Mouse (Mus musculus) embryonic facial prominence, embryonic 15.5 days (tissue): Measurements from ENCODE around the gene Erc2. TPM values are rescaled to one million over a fixed set of nuclear protein-coding genes. Genes with fewer than 3 reads are reported as not detected.

Experiments
- ATAC-seq: fragments of 200-750 bp; cut with Nextera tagmentation; 2 replicates; pipeline ENCODE4 v1.8.0; 2017; ENCODE audit warnings: low read depth, moderate TSS enrichment; ENCODE audit not compliant: insufficient number of reproducible peaks, low FRiP score, low TSS enrichment
- H3K27ac ChIP-seq: fragments of 300-500 bp; sonication (generic); replicated peaks from 2 replicates; pipeline ENCODE4 v1.5.1; 2015; ENCODE audit warnings: mild to moderate bottlenecking, inconsistent platforms
- H3K27me3 ChIP-seq: fragments of 300-500 bp; sonication (generic); 2 replicates; pipeline ENCODE4 v1.6.1; 2015; ENCODE audit warnings: inconsistent platforms
- H3K36me3 ChIP-seq: fragments of 300-500 bp; sonication (generic); 2 replicates; pipeline ENCODE4 v1.6.1; 2015; ENCODE audit warnings: mild to moderate bottlenecking, inconsistent platforms
- H3K4me1 ChIP-seq: fragments of 300-500 bp; sonication (generic); 2 replicates; pipeline ENCODE4 v1.6.1; 2015; ENCODE audit warnings: inconsistent platforms
- H3K4me2 ChIP-seq: fragments of 300-500 bp; sonication (generic); replicated peaks from 2 replicates; pipeline ENCODE4 v1.6.1; 2015; ENCODE audit warnings: mild to moderate bottlenecking, inconsistent platforms
- H3K4me3 ChIP-seq: fragments of 300-500 bp; sonication (generic); replicated peaks from 2 replicates; pipeline ENCODE4 v1.5.1; 2015; ENCODE audit warnings: mild to moderate bottlenecking, inconsistent platforms
- H3K9ac ChIP-seq: fragments of 300-500 bp; sonication (generic); 2 replicates; pipeline ENCODE4 v1.6.1; 2015; ENCODE audit warnings: inconsistent platforms
- H3K9me3 ChIP-seq: fragments of 300-500 bp; sonication (generic); replicated peaks from 2 replicates; pipeline ENCODE4 v1.6.1; 2016; ENCODE audit warnings: inconsistent platforms
- WGBS: fragments of 180-500 bp; shearing (Covaris S2); methylation state at CpG from one replicate; pipeline ENCODE4 v1.1.7; 2015; 5-methylcytosine and 5-hydroxymethylcytosine counted together
- polyA plus RNA-seq: library from polyadenylated mRNA; unstranded; fragments of >200 nt; fragmentation: Nextera tagmentation; extraction: Ambion mirVana; gene quantifications from 2 replicates; pipeline ENCODE4 v1.2.1, GENCODE M21; 2015

The Erc2 gene
- polyA plus RNA-seq, 1 experiment from 2014 or later, result 7.1 TPM

GRCm38 (mm10) chr14:28359502-28359901 is 737.3 kb downstream of the Erc2 start:
- no peak for ATAC-seq
- H3K4me2 ChIP-seq, result no peak overlapping the region
- H3K27ac ChIP-seq, result no peak overlapping the region
- no peak overlapping the region for H3K4me3 ChIP-seq
- H3K27me3 ChIP-seq, result no peaks in the 10 kb centered on the region
- WGBS, result 74% methylated on average over 4 of the region's 4 CpGs
- H3K4me1 ChIP-seq, result peaks cover 11% of the 10 kb centered on the region
- no peaks in the 10 kb centered on the region for H3K9me3 ChIP-seq
- no peaks in the 10 kb centered on the region for H3K36me3 ChIP-seq
- no peak overlapping the region for H3K9ac ChIP-seq

GRCm38 (mm10) chr14:28359983-28360382 is 737.8 kb downstream of the Erc2 start:
- H3K9me3 ChIP-seq, result no peaks in the 10 kb centered on the region
- H3K9ac ChIP-seq, result no peak overlapping the region
- no peak overlapping the region for H3K4me3 ChIP-seq
- no peak overlapping the region for H3K27ac ChIP-seq
- no peak overlapping the region for H3K4me2 ChIP-seq
- 94% methylated on average over 4 of the region's 4 CpGs for WGBS
- H3K4me1 ChIP-seq, result peaks cover 11% of the 10 kb centered on the region
- no peaks in the 10 kb centered on the region for H3K27me3 ChIP-seq
- H3K36me3 ChIP-seq, result no peaks in the 10 kb centered on the region
- ATAC-seq, result no peak

GRCm38 (mm10) chr14:28362336-28362735 is 740.1 kb downstream of the Erc2 start:
- Histone ChIP-seq H3K4me2 (no peak overlapping the region), H3K9me3 (no peaks in the 10 kb centered on the region), H3K4me1 (peaks cover 9% of the 10 kb centered on the region), H3K36me3 (no peaks in the 10 kb centered on the region), H3K27ac (no peak overlapping the region), H3K9ac (no peak overlapping the region), H3K4me3 (no peak overlapping the region), H3K27me3 (no peaks in the 10 kb centered on the region)
- no peak for ATAC-seq
- WGBS, result 33% methylated on average over 4 of the region's 4 CpGs

GRCm38 (mm10) chr14:28370713-28371112 is 748.5 kb downstream of the Erc2 start:
- peaks cover 18% of the 10 kb centered on the region for H3K4me1 ChIP-seq
- no peak overlapping the region for H3K27ac ChIP-seq
- H3K9me3 ChIP-seq, result no peaks in the 10 kb centered on the region
- no peak overlapping the region for H3K4me3 ChIP-seq
- no peak for ATAC-seq
- no peak overlapping the region for H3K4me2 ChIP-seq
- no peaks in the 10 kb centered on the region for H3K36me3 ChIP-seq
- H3K9ac ChIP-seq, result no peak overlapping the region
- WGBS, result 52% methylated on average over 8 of the region's 8 CpGs
- H3K27me3 ChIP-seq, result no peaks in the 10 kb centered on the region

GRCm38 (mm10) chr14:28371651-28372050 is 749.4 kb downstream of the Erc2 start:
- 38% methylated on average over 10 of the region's 10 CpGs for WGBS
- Histone ChIP-seq H3K4me3 (no peak overlapping the region), H3K4me2 (no peak overlapping the region), H3K9ac (no peak overlapping the region), H3K4me1 (peaks cover 24% of the 10 kb centered on the region), H3K27me3 (no peaks in the 10 kb centered on the region), H3K9me3 (no peaks in the 10 kb centered on the region), H3K27ac (peak overlapping the region; percentile 29), H3K36me3 (no peaks in the 10 kb centered on the region)
- peak; percentile 76 for ATAC-seq

GRCm38 (mm10) chr14:28375642-28376091 is 753.4 kb downstream of the Erc2 start:
- peak overlapping the region; percentile 76 for H3K27ac ChIP-seq
- H3K27me3 ChIP-seq, result no peaks in the 10 kb centered on the region; the same call in 1 of the 2 replicates
- H3K9ac ChIP-seq, result no peak overlapping the region
- H3K4me1 ChIP-seq, result peaks cover 31% of the 10 kb centered on the region
- peak overlapping the region; percentile 29 for H3K4me2 ChIP-seq
- 6% methylated on average over 10 of the region's 10 CpGs for WGBS
- H3K9me3 ChIP-seq, result no peaks in the 10 kb centered on the region
- no peaks in the 10 kb centered on the region for H3K36me3 ChIP-seq
- ATAC-seq, result peak; percentile 51; the same call in 1 of the 2 replicates
- H3K4me3 ChIP-seq, result 0 out of 2 replicates have a peak overlapping the region, but pooled peaks have one; percentile 7

DNA sequence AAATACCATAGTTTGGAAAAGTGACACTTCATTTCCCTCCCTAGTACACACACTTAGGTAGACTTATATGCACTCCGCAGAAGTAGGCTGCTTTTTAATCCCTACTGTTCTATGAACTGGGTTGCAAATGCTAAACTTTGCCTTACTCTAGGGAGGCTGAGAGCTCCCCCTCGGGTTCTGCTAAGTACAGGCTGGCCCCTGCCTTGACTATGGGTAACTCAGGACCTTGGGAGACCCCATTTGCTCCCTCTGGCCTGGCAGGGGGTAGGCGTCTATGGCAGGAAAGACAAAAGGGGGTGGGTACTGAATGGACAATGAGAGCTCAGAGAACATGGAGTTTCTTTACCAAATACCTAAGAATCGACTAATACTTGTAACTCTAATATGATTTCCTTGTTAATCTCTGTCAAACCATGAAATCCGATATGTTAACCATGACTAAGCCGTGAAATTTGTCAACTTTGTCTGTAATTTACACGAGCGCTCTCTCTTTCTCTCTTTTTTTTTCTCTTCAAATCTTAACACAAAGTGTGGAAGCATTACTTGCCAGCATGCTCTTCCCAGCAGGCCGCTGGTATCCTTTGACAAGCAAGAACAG is 754.1 kb downstream of the Erc2 start:
- Histone ChIP-seq H3K9ac (no peak overlapping the region), H3K27ac (peak overlapping the region; percentile 76), H3K27me3 (no peaks in the 10 kb centered on the region; the same call in 1 of the 2 replicates), H3K36me3 (no peaks in the 10 kb centered on the region), H3K4me2 (no peak overlapping the region), H3K4me3 (no peak overlapping the region), H3K4me1 (peaks cover 28% of the 10 kb centered on the region), H3K9me3 (no peaks in the 10 kb centered on the region)
- ATAC-seq, result no peak
- WGBS, result 30% methylated on average over 9 of the region's 9 CpGs

DNA sequence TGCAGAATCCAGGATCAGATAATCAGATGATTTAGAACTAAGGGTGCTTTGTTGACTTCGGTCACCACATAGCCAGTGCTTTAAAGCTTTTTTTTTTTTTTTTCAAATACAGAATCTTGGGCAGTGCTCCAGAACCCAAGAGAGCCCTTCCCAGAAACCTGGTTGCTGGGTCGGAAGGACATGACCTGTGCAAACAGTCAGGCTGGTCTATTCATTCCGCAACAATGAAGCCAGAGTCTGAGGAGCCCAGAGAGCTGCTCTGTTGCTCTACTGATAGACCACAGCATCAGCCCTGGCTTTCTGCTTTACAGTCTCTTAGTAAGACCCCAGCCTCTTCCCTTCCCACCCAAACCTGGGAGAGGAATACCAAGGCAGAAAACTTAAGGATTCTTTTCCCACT is 755.3 kb downstream of the Erc2 start:
- Histone ChIP-seq H3K4me2 (no peak overlapping the region), H3K36me3 (no peaks in the 10 kb centered on the region), H3K9ac (no peak overlapping the region), H3K27me3 (no peaks in the 10 kb centered on the region; the same call in 1 of the 2 replicates), H3K4me1 (peaks cover 22% of the 10 kb centered on the region), H3K27ac (no peak overlapping the region), H3K9me3 (no peaks in the 10 kb centered on the region), H3K4me3 (no peak overlapping the region)
- no peak for ATAC-seq
- 84% methylated on average over 3 of the region's 3 CpGs for WGBS

DNA sequence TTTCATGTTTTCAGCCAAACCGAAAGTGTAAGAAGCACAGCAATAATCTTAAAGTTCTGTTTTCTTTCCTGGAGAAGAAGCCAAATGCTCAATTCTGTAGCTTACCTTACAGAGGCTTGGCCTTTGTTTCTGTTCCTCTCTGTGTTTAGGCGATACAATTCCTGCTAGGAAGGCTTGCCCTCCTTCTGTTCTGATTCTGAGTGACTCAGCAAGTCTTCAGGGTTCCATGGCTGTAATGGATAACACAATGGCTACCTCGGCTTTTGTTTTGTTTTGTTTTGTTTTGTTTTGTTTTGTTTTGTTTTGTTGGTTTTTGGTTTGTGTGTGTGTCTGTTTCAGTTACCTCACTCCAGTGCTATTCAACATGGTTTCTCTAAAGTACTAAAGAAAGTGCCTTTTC is 757.9 kb downstream of the Erc2 start:
- Histone ChIP-seq H3K4me1 (peaks cover 22% of the 10 kb centered on the region), H3K9me3 (no peaks in the 10 kb centered on the region), H3K36me3 (no peaks in the 10 kb centered on the region), H3K9ac (no peak overlapping the region), H3K4me2 (no peak overlapping the region), H3K4me3 (no peak overlapping the region), H3K27me3 (no peaks in the 10 kb centered on the region; the same call in 1 of the 2 replicates), H3K27ac (no peak overlapping the region)
- 73% methylated on average over 3 of the region's 3 CpGs for WGBS
- no peak for ATAC-seq

DNA sequence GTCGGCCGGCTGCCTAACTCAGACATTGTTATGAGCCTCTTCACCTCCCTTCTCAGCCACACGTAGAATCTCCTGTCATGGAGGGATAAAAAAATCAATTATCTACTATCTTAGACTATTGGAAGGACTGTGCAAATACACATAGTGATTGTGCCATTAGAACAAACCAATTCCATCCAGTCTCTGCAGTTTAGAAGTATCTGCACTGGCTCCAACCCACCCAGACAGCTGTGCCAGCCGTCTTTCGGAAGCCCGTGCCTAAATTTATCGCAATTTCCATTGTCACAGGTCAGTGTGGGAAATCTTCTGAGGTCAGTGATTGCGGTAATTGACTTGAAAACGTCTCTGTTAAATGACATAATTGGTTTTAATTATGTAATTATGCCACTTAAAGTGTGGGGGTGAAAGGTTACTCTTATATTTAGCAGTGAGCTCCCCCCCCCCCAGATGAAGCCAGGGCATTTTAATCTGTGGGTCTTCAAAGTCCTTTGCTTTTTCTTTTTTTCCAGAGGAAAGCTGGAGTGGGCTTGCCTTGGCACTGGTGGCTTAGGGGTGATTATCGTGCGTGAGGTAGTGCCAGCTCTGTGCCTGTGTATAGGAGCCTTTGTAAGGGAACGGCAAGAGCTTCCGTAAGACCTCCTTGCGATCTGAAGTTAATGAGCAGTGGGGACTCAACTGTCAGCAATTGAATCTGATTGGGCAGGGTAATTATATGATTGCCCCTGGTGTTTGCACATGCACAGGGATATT is 759.7 kb downstream of the Erc2 start:
- Histone ChIP-seq H3K27ac (no peak overlapping the region), H3K36me3 (no peaks in the 10 kb centered on the region), H3K4me2 (no peak overlapping the region), H3K9me3 (no peaks in the 10 kb centered on the region), H3K27me3 (no peaks in the 10 kb centered on the region; the same call in 1 of the 2 replicates), H3K9ac (no peak overlapping the region), H3K4me1 (peaks cover 10% of the 10 kb centered on the region; the same call in 1 of the 2 replicates), H3K4me3 (no peak overlapping the region)
- WGBS, result 47% methylated on average over 14 of the region's 14 CpGs
- ATAC-seq, result no peak

- 70% methylated on average over 3 of the region's 3 CpGs for WGBS
- Histone ChIP-seq H3K9ac (no peak overlapping the region), H3K9me3 (no peaks in the 10 kb centered on the region), H3K27ac (no peak overlapping the region), H3K4me1 (no peaks in the 10 kb centered on the region), H3K27me3 (no peaks in the 10 kb centered on the region), H3K36me3 (no peaks in the 10 kb centered on the region), H3K4me2 (no peak overlapping the region), H3K4me3 (no peak overlapping the region)
- no peak for ATAC-seq
These were observed 764.8 kb downstream of the Erc2 start for GRCm38 (mm10) chr14:28386815-28387607.
